Mouse (Mus musculus): Measurements from ENCODE around the gene Htt.
A peak's percentile ranks its signal among the peaks of the same experiment; 100 is the strongest.

The Htt gene

DNA sequence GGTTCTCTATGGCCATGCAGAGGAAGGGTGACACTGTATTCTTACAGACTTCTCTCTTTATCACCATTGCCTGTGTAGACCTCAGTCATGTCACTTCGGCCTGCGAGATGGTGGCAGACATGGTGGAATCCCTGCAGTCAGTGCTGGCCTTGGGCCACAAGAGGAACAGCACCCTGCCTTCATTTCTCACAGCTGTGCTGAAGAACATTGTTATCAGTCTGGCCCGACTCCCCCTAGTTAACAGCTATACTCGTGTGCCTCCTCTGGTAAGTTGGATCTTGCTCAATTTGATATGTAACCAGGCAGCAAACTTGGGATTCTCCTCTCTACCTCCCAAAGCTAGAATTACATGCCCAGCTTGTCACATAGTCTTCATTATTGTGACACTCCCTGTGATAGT is 127.7 kb downstream of the Htt start:
- DNase-seq (ENCODE audit: low read depth, low spot score): no peak

GRCm38 (mm10) chr5:34896697-34897453 is 135.3 kb downstream of the Htt start:
- no peak for DNase-seq (ENCODE audit: low read depth, low spot score)

DNA sequence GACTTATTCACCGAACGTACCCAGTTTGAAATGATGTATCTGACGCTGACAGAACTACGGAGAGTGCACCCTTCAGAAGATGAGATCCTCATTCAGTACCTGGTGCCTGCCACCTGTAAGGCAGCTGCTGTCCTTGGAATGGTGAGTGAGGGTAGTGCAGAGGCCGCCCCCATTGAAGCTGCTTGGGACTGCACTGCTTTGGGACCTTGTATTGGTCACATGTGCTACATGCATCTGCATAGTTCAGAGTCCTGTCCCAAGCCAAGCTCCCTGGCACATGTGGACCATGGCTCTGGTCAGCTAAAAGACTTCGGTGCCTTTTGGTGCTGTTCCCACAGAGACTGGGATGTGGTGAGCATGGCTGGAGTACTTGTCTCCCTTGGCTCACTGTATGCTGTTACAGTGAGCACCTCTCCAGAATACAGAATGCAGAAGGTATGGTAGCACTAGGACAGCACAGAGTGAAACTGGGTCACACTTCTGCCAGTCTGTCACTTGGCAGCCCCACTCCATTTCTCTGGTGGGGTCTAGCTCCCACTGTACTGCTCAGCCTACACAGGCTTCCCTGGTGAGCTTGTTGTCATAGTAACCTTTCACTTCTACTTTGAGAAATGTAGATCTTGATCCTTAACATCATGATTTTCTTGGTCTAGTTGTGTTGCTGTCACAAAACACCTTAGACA is 138.4 kb downstream of the Htt start:
- no peak for DNase-seq (ENCODE audit: low read depth, low spot score)

GRCm38 (mm10) chr5:34902371-34902770 is 140.8 kb downstream of the Htt start:
- no peak for DNase-seq (ENCODE audit: low read depth, low spot score)

- DNase-seq (ENCODE audit: low read depth, low spot score): no peak
Observed at GRCm38 (mm10) chr5:34902811-34903385, 141.4 kb downstream of the Htt start.

GRCm38 (mm10) chr5:34904412-34904811 is 142.9 kb downstream of the Htt start:
- no peak for DNase-seq (ENCODE audit: low read depth, low spot score)

GRCm38 (mm10) chr5:34907230-34907629 is 145.7 kb downstream of the Htt start:
- no peak for DNase-seq (ENCODE audit: low read depth, low spot score)

GRCm38 (mm10) chr5:34907910-34908725 is 146.6 kb downstream of the Htt start, which contains the start of gene Msantd1:
Gene Msantd1 (plus strand): TSS chr5:34908012.
- DNase-seq (ENCODE audit: low read depth, low spot score): no peak

GRCm38 (mm10) chr5:34908726-34909633 is 147.4 kb downstream of the Htt start:
- DNase-seq (ENCODE audit: low read depth, low spot score): no peak

DNA sequence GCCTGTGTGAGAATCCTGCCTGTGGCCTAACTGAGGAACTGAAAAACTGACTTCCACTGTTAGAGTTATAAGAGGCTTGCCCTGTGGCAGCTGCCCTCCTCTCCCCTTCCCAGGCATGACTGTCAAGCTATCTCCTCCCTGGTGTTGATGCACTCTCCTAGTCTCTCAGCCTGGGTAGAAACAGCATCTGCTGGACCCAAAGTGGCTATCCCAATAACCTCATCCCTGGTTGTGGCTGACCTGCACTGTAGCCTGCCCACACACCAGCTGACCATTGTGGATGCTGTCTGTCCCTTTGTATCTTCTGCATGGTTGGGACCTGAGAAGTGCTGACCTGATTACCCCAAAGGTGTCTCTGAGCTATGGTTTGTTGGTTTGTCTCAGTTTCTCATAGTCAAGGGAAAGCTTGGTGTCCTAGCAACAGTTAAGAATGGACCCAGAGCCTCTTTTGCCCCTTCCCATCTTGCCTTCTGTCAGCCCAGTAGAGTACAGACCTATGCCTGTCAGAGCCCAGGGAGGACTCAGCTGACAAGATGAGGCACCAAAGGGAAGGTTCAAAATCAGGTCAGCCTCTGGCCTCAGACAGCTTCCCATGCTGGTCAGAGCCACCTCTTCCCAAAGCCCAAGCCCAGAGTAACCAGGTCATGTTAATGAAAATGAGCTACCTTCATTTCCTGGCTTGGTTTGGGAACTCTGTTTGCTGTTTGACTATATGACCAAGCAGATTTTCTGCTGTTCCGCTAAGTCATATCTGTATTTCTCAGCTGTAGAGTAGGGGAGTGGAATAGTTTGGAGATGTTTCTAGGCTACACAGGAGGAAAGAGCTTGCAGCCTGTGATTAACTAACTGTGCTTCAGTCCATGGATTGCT is 148.3 kb downstream of the Htt start:
- DNase-seq (ENCODE audit: low read depth, low spot score): no peak

DNA sequence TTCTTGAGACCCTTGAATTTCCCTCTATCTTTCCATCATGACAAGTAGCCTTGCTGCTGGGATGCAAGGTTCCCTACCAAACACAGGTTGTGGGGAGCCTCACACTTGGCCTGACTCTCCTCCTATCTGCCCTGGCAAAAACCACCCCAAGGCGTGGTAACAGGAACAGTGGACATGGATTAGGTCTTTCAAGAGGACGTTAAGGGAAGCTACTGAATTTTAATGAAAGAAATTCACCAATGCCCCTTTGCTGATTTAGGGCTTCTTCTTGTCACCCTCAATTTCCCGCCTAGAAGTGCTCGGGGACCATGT is 148.9 kb downstream of the Htt start:
- no peak for DNase-seq (ENCODE audit: low read depth, low spot score)

- peak; percentile 54 for DNase-seq (ENCODE audit: low read depth, low spot score)
Observed at GRCm38 (mm10) chr5:34915801-34916200, 154.3 kb downstream of the Htt start.

- DNase-seq (ENCODE audit: low read depth, low spot score): no peak
Observed at GRCm38 (mm10) chr5:34917234-34917655, 155.7 kb downstream of the Htt start.

DNA sequence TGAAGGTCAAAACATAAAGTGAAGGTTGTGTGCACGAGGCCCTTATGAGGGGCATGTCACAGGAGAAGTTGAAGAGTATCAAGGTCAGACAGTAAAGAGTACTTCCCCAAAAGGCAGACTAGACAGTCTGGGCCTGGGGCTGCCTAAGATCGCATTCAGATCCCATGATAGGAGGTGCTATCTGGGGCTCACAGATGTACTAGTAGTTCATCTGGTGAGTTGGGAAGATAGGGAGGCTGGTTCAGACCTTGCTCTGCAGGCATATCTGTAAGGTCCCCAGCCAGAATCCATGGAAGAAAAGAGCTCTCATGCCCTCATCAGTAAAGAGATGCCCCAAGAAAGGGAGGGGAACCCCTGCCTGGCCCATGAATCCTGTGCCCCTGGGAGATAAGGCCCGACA is 157.2 kb downstream of the Htt start:
- DNase-seq (ENCODE audit: low read depth, low spot score): no peak

DNA sequence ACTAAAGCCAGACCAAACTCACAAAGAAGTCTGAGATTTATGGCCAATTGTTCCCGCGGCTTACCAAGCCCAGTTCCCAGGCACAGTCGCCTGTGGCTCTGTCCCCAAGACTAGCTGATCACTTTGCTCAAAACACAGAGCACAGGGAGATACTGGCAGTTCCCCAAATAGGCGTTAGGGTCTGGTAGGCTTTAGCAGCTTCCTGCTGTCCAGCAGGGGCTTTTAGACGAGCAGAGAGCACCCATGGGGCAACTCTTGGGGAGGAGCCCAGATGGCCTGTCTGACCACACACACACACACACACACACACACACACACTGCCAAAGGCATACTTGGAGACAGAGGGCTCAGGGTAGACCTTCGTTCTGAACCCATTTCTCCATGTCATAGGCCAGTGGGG is 161.0 kb downstream of the Htt start:
- DNase-seq (ENCODE audit: low read depth, low spot score): no peak

GRCm38 (mm10) chr5:34923920-34924319 is 162.4 kb downstream of the Htt start:
- no peak for DNase-seq (ENCODE audit: low read depth, low spot score)

GRCm38 (mm10) chr5:34924519-34924918 is 163.0 kb downstream of the Htt start:
- no peak for DNase-seq (ENCODE audit: low read depth, low spot score)

DNA sequence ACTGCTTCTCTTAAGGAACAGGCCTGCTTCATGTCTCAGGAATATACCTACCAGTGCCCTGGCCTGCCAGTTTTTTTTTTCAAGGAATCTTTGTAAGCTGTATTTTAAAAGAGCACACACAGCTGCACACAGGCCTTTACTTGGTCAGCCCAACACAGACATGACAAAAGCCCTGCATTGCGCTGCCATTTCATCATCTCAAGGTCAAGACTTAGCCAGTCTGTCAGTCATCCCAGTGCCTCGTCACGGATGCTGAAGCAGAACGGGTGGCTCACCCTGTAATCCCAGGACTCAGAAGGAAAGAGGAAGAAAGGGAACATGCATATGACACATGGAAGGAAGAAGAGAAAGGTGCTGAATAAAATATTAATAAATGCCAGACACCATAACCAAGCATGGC is 166.1 kb downstream of the Htt start:
- DNase-seq (ENCODE audit: low read depth, low spot score): no peak

GRCm38 (mm10) chr5:34930151-34930975 is 168.8 kb downstream of the Htt start:
- no peak for DNase-seq (ENCODE audit: low read depth, low spot score)
